Mouse (Mus musculus): Measurements from ENCODE around the gene Adgrd1. TPM values are rescaled to one million over a fixed set of nuclear protein-coding genes. Genes with fewer than 3 reads are reported as not detected.

The Adgrd1 gene
- polyA plus RNA-seq, 1 experiment: 0.48 TPM

DNA sequence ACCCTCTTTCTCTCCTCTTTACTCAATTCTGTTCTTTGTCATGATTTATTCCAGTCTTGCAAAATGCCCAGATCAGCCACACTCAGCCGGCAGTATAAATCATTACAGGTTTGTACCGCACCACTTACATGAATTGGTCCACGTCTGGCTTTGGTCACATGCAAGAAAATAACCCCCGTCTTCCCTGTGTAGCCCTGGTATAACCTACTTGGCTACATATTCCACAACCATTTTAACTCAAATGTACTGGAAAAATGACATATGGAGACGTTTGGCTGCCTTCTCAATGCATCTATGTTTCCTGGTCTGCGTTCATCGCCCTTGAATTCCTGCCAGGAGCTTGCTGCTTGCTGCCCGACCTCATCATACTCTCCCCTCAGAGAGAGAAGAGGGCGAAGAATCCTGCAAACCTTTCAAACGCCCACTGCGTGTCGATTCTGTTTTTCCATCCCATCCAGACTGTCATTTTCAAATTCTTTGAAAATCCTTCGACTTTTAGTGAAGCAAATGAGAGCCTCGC, 24.7 kb upstream of the Adgrd1 start:
- Histone ChIP-seq H3K4me2 (ENCODE audit: low read depth) (no peak overlapping the region), H3K79me2 (ENCODE audit: control insufficient read depth, insufficient read depth) (no peaks in the 10 kb centered on the region), H3K4me3 (no peak overlapping the region), H3K36me3 (ENCODE audit: control insufficient read depth, insufficient read depth) (no peaks in the 10 kb centered on the region), H3K27me3 (ENCODE audit: control insufficient read depth, insufficient read depth, insufficient read length) (peaks cover 45% of the 10 kb centered on the region), H3ac (ENCODE audit: control insufficient read depth, insufficient read length) (no peak overlapping the region)
- TF ChIP-seq MAX (IDR thresholded peaks at IDR 0.05; ENCODE audit: low read depth): no peak
- TF ChIP-seq MYOD1 (IDR thresholded peaks at IDR 0.05; ENCODE audit: control insufficient read depth in 1 of 3, insufficient read length in 2 of 3, low read depth in 2 of 3): no peak
- TF ChIP-seq USF1 (IDR thresholded peaks at IDR 0.05; ENCODE audit: low read depth): no peak
- TF ChIP-seq POLR2AphosphoS2 (IDR thresholded peaks at IDR 0.05; ENCODE audit: insufficient read length, low read depth): no peak
- TF ChIP-seq TCF3 (IDR thresholded peaks at IDR 0.05; ENCODE audit: insufficient read length, low read depth): no peak
- TF ChIP-seq MYOG (IDR thresholded peaks at IDR 0.05; ENCODE audit: control insufficient read depth in 1 of 3, insufficient read depth in 1 of 3, insufficient read length in 2 of 3, low read depth in 2 of 3): no peak
- TF ChIP-seq REST (IDR thresholded peaks at IDR 0.05; ENCODE audit: insufficient read depth, insufficient read length): no peak
- TF ChIP-seq CEBPB (IDR thresholded peaks at IDR 0.05; ENCODE audit: insufficient read depth, poor library complexity, severe bottlenecking): no peak
- TF ChIP-seq POLR2A (IDR thresholded peaks at IDR 0.05; ENCODE audit: insufficient read length, low read depth): no peak

DNA sequence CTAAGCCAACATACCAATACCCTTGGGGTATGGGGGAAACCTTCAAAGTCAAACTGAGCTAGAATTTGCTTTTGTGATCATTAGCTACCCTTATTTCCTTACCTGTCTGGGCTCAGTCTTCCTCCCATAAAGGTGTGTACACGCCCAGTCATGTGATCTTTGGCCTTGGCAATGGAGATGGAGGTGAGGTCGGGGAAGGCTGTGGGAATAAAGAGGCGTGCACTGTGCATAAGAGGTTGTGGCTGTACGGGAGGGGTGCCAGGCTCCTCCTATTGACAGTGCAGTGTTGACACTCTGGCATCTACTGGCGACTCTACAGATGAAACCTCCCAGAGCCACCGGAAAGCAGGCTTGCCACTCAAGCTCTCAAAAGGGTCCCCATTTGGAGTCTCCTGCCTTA, 23.1 kb upstream of the Adgrd1 start:
- no peaks in the 10 kb centered on the region for H3K79me2 ChIP-seq (ENCODE audit: control insufficient read depth, insufficient read depth)
- no peak for TF ChIP-seq MYOG (IDR thresholded peaks at IDR 0.05; ENCODE audit: control insufficient read depth in 1 of 3, insufficient read depth in 1 of 3, insufficient read length in 2 of 3, low read depth in 2 of 3)
- TF ChIP-seq USF1 (IDR thresholded peaks at IDR 0.05; ENCODE audit: low read depth): no peak
- no peak for TF ChIP-seq CEBPB (IDR thresholded peaks at IDR 0.05; ENCODE audit: insufficient read depth, poor library complexity, severe bottlenecking)
- no peak for TF ChIP-seq TCF12 (IDR thresholded peaks at IDR 0.05; ENCODE audit: insufficient read depth, poor library complexity, severe bottlenecking)
- no peak for TF ChIP-seq MAX (IDR thresholded peaks at IDR 0.05; ENCODE audit: low read depth)
- TF ChIP-seq MYOD1 (IDR thresholded peaks at IDR 0.05; ENCODE audit: control insufficient read depth in 1 of 3, insufficient read length in 2 of 3, low read depth in 2 of 3): no peak
- TF ChIP-seq TCF3 (IDR thresholded peaks at IDR 0.05; ENCODE audit: insufficient read length, low read depth): no peak
- no peak for TF ChIP-seq E2F4 (IDR thresholded peaks at IDR 0.05; ENCODE audit: insufficient read depth)
- TF ChIP-seq REST (IDR thresholded peaks at IDR 0.05; ENCODE audit: insufficient read depth, insufficient read length): no peak
- TF ChIP-seq SRF (IDR thresholded peaks at IDR 0.05; ENCODE audit: control insufficient read depth, insufficient read length, low read depth): no peak
- TF ChIP-seq POLR2AphosphoS2 (IDR thresholded peaks at IDR 0.05; ENCODE audit: insufficient read length, low read depth): no peak
- TF ChIP-seq POLR2A (IDR thresholded peaks at IDR 0.05; ENCODE audit: insufficient read length, low read depth): no peak
- no peak overlapping the region for H3ac ChIP-seq (ENCODE audit: control insufficient read depth, insufficient read length)
- no peaks in the 10 kb centered on the region for H3K36me3 ChIP-seq (ENCODE audit: control insufficient read depth, insufficient read depth)
- H3K4me3 ChIP-seq: no peak overlapping the region
- no peak overlapping the region for H3K4me2 ChIP-seq (ENCODE audit: low read depth)
- peaks cover 52% of the 10 kb centered on the region for H3K27me3 ChIP-seq (ENCODE audit: control insufficient read depth, insufficient read depth, insufficient read length)

GRCm38 (mm10) chr5:129076098-129076497, 20.5 kb upstream of the Adgrd1 start:
- Histone ChIP-seq H3K4me2 (ENCODE audit: low read depth) (no peak overlapping the region), H3K79me2 (ENCODE audit: control insufficient read depth, insufficient read depth) (no peaks in the 10 kb centered on the region), H3ac (ENCODE audit: control insufficient read depth, insufficient read length) (no peak overlapping the region), H3K4me3 (no peak overlapping the region), H3K36me3 (ENCODE audit: control insufficient read depth, insufficient read depth) (no peaks in the 10 kb centered on the region), H3K27me3 (ENCODE audit: control insufficient read depth, insufficient read depth, insufficient read length) (peaks cover 53% of the 10 kb centered on the region)
- TF ChIP-seq E2F4 (IDR thresholded peaks at IDR 0.05; ENCODE audit: insufficient read depth) (no peak), REST (IDR thresholded peaks at IDR 0.05; ENCODE audit: insufficient read depth, insufficient read length) (no peak), MYOG (IDR thresholded peaks at IDR 0.05; ENCODE audit: control insufficient read depth in 1 of 3, insufficient read depth in 1 of 3, insufficient read length in 2 of 3, low read depth in 2 of 3) (no peak), MYOD1 (IDR thresholded peaks at IDR 0.05; ENCODE audit: control insufficient read depth in 1 of 3, insufficient read length in 2 of 3, low read depth in 2 of 3) (no peak), SRF (IDR thresholded peaks at IDR 0.05; ENCODE audit: control insufficient read depth, insufficient read length, low read depth) (no peak), TCF12 (IDR thresholded peaks at IDR 0.05; ENCODE audit: insufficient read depth, poor library complexity, severe bottlenecking) (no peak), POLR2AphosphoS2 (IDR thresholded peaks at IDR 0.05; ENCODE audit: insufficient read length, low read depth) (no peak), USF1 (IDR thresholded peaks at IDR 0.05; ENCODE audit: low read depth) (no peak), POLR2A (IDR thresholded peaks at IDR 0.05; ENCODE audit: insufficient read length, low read depth) (no peak), CEBPB (IDR thresholded peaks at IDR 0.05; ENCODE audit: insufficient read depth, poor library complexity, severe bottlenecking) (no peak), TCF3 (IDR thresholded peaks at IDR 0.05; ENCODE audit: insufficient read length, low read depth) (no peak), MAX (IDR thresholded peaks at IDR 0.05; ENCODE audit: low read depth) (no peak)

- Histone ChIP-seq H3ac (ENCODE audit: control insufficient read depth, insufficient read length) (no peak overlapping the region), H3K4me2 (ENCODE audit: low read depth) (no peak overlapping the region), H3K4me3 (no peak overlapping the region), H3K27me3 (ENCODE audit: control insufficient read depth, insufficient read depth, insufficient read length) (peaks cover 53% of the 10 kb centered on the region), H3K36me3 (ENCODE audit: control insufficient read depth, insufficient read depth) (no peaks in the 10 kb centered on the region), H3K79me2 (ENCODE audit: control insufficient read depth, insufficient read depth) (no peaks in the 10 kb centered on the region)
- TF ChIP-seq TCF3 (IDR thresholded peaks at IDR 0.05; ENCODE audit: insufficient read length, low read depth) (no peak), MYOG (IDR thresholded peaks at IDR 0.05; ENCODE audit: control insufficient read depth in 1 of 3, insufficient read depth in 1 of 3, insufficient read length in 2 of 3, low read depth in 2 of 3) (no peak), REST (IDR thresholded peaks at IDR 0.05; ENCODE audit: insufficient read depth, insufficient read length) (no peak), MYOD1 (IDR thresholded peaks at IDR 0.05; ENCODE audit: control insufficient read depth in 1 of 3, insufficient read length in 2 of 3, low read depth in 2 of 3) (no peak), POLR2AphosphoS2 (IDR thresholded peaks at IDR 0.05; ENCODE audit: insufficient read length, low read depth) (no peak), TCF12 (IDR thresholded peaks at IDR 0.05; ENCODE audit: insufficient read depth, poor library complexity, severe bottlenecking) (no peak), MAX (IDR thresholded peaks at IDR 0.05; ENCODE audit: low read depth) (no peak), USF1 (IDR thresholded peaks at IDR 0.05; ENCODE audit: low read depth) (no peak), CEBPB (IDR thresholded peaks at IDR 0.05; ENCODE audit: insufficient read depth, poor library complexity, severe bottlenecking) (no peak), POLR2A (IDR thresholded peaks at IDR 0.05; ENCODE audit: insufficient read length, low read depth) (no peak), E2F4 (IDR thresholded peaks at IDR 0.05; ENCODE audit: insufficient read depth) (no peak)
Measured at GRCm38 (mm10) chr5:129077240-129077639, 19.3 kb upstream of the Adgrd1 start.
